Mouse (Mus musculus) thymus, adult 18-20 months (tissue): ENCODE results near the gene Kif3a.
A peak's percentile ranks its signal among the peaks of the same experiment; 100 is the strongest.

ENCODE experiments used
- DNase-seq, 2 experiments: peaks; one replicate each; pipeline ENCODE4 v3.0.0; 2022; ENCODE audit warnings: mixed read lengths in 2 of 2

Gene Kif3a

DNA sequence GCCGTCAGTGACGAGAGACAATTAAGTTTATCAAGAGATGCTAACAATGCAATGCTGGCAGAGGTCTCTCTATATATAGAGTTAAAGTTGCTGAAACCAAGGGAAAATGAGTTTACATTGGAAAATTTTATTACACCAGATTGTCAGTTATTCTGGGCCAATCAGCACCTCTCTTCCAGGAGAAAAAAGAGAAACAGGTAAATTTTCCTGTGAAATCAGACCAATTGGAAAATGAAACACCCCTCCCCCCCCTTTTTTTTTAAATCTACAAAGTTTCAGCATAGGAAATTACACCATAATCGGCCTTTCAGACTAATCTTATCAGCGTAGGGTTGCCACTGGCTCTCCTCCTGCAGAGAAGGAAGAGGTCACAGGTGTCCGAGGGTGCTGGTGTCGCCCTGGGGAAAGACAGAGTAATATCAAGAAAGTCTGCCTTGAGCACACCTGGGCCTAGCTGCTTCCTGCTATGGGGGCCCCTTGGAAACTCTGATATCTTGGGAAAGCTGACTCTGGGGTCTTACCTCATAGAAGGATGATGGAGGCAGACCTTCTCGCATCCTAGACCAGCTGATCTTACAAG lies 51.5 kb downstream of the Kif3a start, which contains the start of gene Il4:
Il4 (minus strand) TSS at position 51 of the 580 bp plus-strand sequence.
- DNase-seq: no peak

DNA sequence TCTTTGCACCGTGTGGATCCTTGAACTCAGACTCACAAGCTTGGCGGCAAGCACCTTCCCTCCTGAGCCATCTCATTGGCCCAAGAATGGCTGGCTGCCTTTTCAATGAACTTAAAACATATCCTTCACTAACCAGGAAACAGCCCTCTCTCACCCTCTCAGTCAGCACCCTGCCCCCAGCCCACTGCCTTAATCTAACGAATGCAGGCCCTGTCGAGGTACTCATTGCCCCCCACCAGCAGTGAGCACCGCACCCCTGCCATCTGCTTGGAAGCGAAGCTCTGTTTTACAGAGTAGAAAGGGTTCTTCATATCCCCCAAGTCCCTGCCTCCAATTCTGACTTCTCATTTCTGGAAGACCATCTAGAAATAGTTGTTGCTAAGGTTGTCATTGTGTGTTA lies 52.2 kb downstream of the Kif3a start:
- DNase-seq: no peak

- no peak for DNase-seq
These were observed 52.9 kb downstream of the Kif3a start for GRCm38 (mm10) chr11:53620094-53620493.

DNA sequence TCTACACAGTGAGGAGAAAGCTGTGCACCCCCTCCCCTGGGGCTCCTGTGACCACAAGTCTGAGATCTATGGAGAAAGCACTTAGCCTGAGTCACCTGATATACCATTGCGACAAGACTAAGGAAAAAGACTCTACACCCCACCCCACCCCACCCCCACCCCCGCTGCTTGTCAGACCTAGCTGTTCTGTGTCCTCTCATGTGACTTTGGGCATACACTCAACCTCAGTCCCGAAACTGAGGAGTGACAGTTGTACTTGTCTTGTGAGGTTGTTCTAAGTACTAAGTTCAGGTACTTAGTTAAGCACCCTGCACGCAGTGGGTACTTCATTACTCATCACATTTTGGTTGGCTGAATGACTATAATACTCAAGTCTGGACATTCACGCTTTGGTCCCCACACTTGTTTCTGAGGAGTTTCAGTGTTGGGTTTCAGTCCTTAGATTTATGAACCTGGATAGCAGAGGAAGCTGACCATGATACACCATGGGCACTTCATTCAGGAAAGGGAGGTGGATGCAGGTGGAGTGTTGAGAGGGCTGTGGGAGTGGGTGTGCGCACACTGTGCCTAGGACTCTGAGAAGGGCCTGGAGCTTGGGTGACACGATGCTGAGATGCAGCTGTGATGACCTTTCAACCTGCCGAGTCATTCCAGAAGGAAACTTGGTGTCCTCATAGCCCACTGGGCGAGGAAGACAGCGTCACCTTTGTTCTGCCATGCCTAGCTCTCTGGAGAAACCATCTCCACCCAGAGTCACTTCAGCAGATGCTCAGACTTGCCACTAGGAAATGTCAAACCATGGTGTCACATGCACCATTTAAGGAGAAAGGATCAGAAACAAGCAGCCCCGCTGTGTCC lies 54.6 kb downstream of the Kif3a start:
- DNase-seq: no peak

- DNase-seq: no peak
These were observed 55.2 kb downstream of the Kif3a start for GRCm38 (mm10) chr11:53622440-53622806.

- DNase-seq: no peak
These were observed 56.4 kb downstream of the Kif3a start for GRCm38 (mm10) chr11:53623573-53623972.

DNA sequence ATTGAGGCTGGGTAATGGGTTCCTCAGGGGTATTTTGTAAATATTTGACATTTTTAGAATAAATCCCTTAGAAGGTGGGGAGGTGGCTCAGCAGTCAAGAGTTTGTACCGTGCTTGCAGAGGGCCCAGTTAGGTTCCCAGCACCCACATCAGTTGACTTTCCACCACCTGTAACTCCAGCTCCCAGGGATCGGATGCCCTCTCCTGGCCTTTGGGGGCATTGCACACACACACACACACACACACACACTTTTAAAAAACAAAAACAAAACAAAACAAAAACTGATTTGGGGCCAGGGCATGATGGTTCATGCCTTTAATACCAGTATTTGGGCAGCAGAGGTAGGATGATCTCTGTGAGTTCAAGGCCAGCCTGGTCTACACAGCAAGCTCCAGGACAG lies 56.9 kb downstream of the Kif3a start:
- DNase-seq: no peak

DNA sequence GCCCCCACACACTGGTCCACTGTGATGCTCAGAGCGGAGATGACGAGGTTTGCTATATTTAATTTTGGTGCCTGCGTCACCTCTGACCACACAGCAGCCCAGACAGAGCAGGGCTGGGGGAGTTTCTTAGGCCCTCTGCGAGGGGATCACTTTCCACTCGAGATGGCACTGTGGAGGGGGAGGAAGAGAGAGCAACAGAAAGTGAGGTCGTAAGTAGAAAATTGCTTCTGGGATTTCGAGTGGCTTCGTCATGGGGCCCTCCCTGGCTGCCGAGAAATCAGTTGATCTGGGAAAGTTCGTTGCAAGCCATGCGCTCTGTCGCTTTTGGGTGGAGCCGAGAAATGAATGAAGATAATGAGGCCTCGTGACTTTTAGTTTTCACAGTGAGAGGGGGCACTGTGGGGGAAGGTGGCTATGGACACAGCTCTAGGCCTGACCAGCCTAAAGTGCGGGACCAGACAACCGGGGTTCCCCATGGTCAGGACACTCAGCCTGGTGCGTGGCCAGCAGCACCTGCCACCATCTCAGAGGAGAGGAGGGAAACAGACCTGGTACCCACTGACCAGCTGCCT lies 59.7 kb downstream of the Kif3a start:
- no peak for DNase-seq

DNA sequence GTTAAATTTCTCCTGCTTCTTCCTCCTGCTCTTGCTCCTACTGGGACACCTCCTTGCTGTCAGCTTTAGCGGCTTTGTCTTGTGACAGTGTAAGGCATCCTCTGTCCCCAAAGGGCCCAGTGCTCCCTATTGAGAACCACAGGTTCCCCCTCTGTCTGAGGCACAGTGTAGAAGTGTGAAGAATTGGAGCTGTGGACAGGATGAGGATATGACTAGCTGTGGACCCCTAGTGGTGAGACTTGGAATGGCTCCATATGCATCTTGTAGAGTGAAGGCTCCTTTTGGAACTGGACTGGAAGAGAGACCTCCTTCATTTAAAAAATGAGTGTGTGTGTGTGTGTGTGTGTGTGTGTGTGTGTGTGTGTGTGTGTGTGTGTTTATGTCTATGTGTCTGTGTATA lies 60.7 kb downstream of the Kif3a start:
- DNase-seq: peak; percentile 3 to 29

- DNase-seq: no peak
These were observed 65.0 kb downstream of the Kif3a start for GRCm38 (mm10) chr11:53632122-53632733.

DNA sequence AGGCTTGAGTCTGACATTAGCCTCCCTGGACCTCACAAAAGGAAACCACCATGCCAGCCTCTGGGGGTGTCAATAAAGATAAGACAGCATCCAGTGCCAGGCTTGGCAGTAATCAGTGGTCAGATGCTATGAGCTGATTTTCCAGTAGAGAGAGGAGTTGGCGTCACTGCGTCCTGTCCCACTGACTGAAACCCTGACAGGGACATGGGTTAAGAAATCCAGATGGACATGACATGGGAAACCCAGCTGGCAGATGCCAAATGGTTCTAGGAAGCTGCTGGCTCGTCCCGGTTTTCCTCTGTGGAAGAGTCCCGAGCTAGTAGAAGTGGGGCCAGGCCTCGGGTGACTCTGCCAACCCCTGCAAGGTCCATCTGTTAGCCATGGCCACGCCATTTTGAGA lies 66.5 kb downstream of the Kif3a start:
- DNase-seq: no peak

DNA sequence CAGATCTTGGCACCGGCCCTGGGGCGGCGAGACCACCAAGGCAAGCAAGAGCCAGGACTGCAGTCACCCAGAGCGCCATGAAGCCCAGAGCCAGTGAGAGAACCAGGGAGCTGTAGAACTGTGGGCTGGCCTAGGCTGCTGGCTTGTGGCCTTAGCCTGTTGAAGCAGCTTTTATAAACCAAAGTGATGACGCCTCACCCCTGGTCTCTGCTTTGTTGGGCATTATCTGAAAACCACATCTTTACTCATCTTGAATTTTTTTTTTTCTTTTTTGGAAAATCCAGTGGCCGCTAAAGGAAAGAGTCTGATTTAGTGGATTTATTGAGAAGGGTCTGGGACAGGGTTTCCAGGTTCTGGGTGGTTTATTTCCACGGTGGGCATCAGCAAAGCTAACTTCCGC lies 67.4 kb downstream of the Kif3a start, which contains the start of gene Il13:
Il13 (minus strand) TSS at position 147 of the 400 bp plus-strand sequence.
- no peak for DNase-seq

GRCm38 (mm10) chr11:53635590-53636182 lies 68.5 kb downstream of the Kif3a start:
- DNase-seq: no peak

DNA sequence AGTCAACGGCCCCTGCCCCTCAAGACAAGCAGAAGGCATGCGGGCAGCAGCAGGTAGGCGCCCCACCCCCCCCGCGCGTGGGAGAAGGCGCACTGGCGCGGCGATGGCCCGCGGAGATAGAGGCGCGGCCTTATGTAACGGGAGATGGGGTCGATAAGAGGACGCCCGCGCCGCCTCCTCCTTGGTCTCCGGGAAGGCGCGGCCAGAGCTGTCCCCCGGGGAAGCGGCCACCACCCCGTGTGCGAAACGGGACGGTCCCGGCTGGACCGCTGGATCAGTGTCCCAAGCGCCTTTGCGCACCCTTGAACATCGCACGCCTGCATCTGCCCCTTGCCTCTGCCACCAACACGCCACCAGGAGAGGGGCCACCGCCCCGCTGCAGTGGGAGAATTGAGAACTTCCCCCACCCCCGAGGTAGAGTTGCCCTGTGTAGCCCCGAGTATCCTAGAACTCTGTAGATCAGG lies 69.0 kb downstream of the Kif3a start:
- no peak for DNase-seq

GRCm38 (mm10) chr11:53637046-53637802 lies 70.0 kb downstream of the Kif3a start:
- no peak for DNase-seq

DNA sequence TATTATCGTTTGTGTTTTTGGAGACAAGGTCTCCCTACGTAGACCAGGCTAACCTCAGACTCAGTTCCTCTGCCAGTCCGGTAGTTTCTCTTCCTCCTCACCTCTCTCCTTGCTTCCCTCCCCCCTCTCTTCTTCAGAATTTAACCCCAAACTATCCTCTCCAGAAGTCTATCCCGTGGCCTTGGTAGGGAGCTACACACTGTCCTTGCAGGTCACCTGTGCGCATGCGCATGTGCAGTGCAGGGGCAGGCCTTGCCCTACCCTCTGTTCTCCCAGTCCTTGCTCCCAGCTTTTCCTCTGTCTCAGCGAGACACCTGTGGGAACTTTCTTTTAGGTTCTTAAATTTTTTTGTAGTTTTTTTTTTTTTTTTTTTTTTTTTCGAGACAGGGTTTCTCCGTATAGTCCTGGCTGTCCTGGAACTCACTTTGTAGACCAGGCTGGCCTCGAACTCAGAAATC lies 70.7 kb downstream of the Kif3a start:
- DNase-seq: no peak

GRCm38 (mm10) chr11:53642744-53643279 lies 75.6 kb downstream of the Kif3a start:
- no peak for DNase-seq

- DNase-seq: no peak
These were observed 76.8 kb downstream of the Kif3a start for GRCm38 (mm10) chr11:53644017-53644416.

GRCm38 (mm10) chr11:53651441-53651840 lies 84.3 kb downstream of the Kif3a start:
- no peak for DNase-seq
